Mouse (Mus musculus) cerebellum, adult 2 months (tissue): ENCODE data around the gene Gca.

ENCODE experiments used
- CTCF ChIP-seq: fragments of 200-500 bp; IDR thresholded peaks from 2 replicates; pipeline ENCODE4 v1.5.1; 2011; ENCODE audit warnings: low read depth, mild to moderate bottlenecking, control low read depth, low read length, moderate library complexity, borderline replicate concordance; ENCODE audit not compliant: insufficient read depth
- POLR2A ChIP-seq: fragments of 200-500 bp; IDR thresholded peaks from 2 replicates; pipeline ENCODE4 v1.6.1; 2011; ENCODE audit warnings: low read length, control low read depth, borderline replicate concordance; ENCODE audit not compliant: insufficient read depth

- TF ChIP-seq POLR2A, result no peak
- no peak for TF ChIP-seq CTCF
These were observed 41.1 kb upstream of the Gca start for GRCm38 (mm10) chr2:62623024-62623441.
